Mouse (Mus musculus) thymus, adult 18-20 months (tissue): ENCODE measurements around the gene Sec16a.

Experiments used
- DNase-seq, 2 experiments: peaks; one replicate each; pipeline ENCODE4 v3.0.0; 2022; ENCODE audit warnings: mixed read lengths in 2 of 2

Sec16a gene

GRCm38 (mm10) chr2:26444946-26445665 is at the start of gene Sec16a:
Sec16a (minus strand) TSS chr2:26445216.
- peak; percentile 100 for DNase-seq

GRCm38 (mm10) chr2:26494396-26494795 is 49.4 kb upstream of the Sec16a start:
- DNase-seq, result no peak

GRCm38 (mm10) chr2:26493021-26493781 is 48.2 kb upstream of the Sec16a start:
- peak; percentile 56 to 67 for DNase-seq

- DNase-seq, result peak in 1 of 2 experiments; percentile 8
Observed at GRCm38 (mm10) chr2:26490760-26491301, 45.8 kb upstream of the Sec16a start.

- peak in 1 of 2 experiments; percentile 12 for DNase-seq
Observed at GRCm38 (mm10) chr2:26488535-26489135, 43.6 kb upstream of the Sec16a start.

GRCm38 (mm10) chr2:26487322-26488021 is 42.5 kb upstream of the Sec16a start:
- DNase-seq, result no peak

GRCm38 (mm10) chr2:26486835-26487321 is 41.9 kb upstream of the Sec16a start:
- DNase-seq, result no peak

- DNase-seq, result no peak
Observed at GRCm38 (mm10) chr2:26486264-26486810, 41.3 kb upstream of the Sec16a start.

GRCm38 (mm10) chr2:26485710-26486109 is 40.7 kb upstream of the Sec16a start:
- no peak for DNase-seq

GRCm38 (mm10) chr2:26485278-26485677 is 40.3 kb upstream of the Sec16a start:
- DNase-seq, result no peak

GRCm38 (mm10) chr2:26484169-26484568 is 39.2 kb upstream of the Sec16a start:
- DNase-seq, result no peak

- no peak for DNase-seq
Observed at GRCm38 (mm10) chr2:26483230-26483869, 38.3 kb upstream of the Sec16a start.

GRCm38 (mm10) chr2:26482824-26483223 is 37.8 kb upstream of the Sec16a start:
- no peak for DNase-seq

- no peak for DNase-seq
Observed at GRCm38 (mm10) chr2:26481724-26482495, 36.9 kb upstream of the Sec16a start.

- DNase-seq, result no peak
Observed at GRCm38 (mm10) chr2:26480911-26481310, 35.9 kb upstream of the Sec16a start.

- DNase-seq, result no peak
Observed at GRCm38 (mm10) chr2:26478685-26479205, 33.7 kb upstream of the Sec16a start.

GRCm38 (mm10) chr2:26477911-26478310 is 32.9 kb upstream of the Sec16a start:
- no peak for DNase-seq

- DNase-seq, result no peak
Observed at GRCm38 (mm10) chr2:26475505-26476430, 30.8 kb upstream of the Sec16a start.

- no peak for DNase-seq
Observed at GRCm38 (mm10) chr2:26474789-26475504, 29.9 kb upstream of the Sec16a start.
